Mouse (Mus musculus): Measurements from ENCODE around the gene 4933402N22Rik.
"Not testable (repeated sequence)": the region's sequence is repeated elsewhere in the genome, so short reads cannot be mapped to it uniquely, and the experiment has no call there.

Gene 4933402N22Rik

GRCm38 (mm10) chr5:11917743-11918142 is at the start of gene 4933402N22Rik:
Gene 4933402N22Rik (plus strand): TSS chr5:11918043.
- DNase-seq, result not testable (repeated sequence)

DNA sequence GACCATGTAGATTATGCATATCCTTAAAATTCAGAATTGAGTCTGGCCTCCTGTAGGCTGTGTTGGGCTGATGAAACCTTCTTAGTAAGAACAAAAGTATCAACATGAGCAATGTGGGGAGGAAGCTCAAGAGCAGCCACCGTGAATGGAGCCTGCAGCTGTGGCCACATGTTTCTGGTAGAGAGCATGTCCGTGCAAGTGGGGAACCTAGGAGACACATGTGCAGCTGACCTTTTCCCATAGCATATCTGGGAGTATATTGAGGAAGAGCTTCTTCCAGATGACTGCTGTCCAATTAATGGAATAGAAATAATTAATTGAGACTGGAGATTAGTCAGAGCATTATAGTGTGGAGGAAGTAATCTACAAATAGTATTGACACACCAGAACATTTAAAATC is 5.9 kb downstream of the 4933402N22Rik start:
- DNase-seq, result not testable (repeated sequence)
